Mouse (Mus musculus) frontal cortex, postnatal 36 days (tissue): ENCODE results near the gene Trim46.
"Not testable (repeated sequence)": the region's sequence is repeated elsewhere in the genome, so short reads cannot be mapped to it uniquely, and the experiment has no call there.

Source experiments
- DNase-seq, 2 experiments: peaks; one replicate each; pipeline ENCODE4 v3.0.0; 2022; ENCODE audit warnings: low spot score in 2 of 2

The Trim46 gene

DNA sequence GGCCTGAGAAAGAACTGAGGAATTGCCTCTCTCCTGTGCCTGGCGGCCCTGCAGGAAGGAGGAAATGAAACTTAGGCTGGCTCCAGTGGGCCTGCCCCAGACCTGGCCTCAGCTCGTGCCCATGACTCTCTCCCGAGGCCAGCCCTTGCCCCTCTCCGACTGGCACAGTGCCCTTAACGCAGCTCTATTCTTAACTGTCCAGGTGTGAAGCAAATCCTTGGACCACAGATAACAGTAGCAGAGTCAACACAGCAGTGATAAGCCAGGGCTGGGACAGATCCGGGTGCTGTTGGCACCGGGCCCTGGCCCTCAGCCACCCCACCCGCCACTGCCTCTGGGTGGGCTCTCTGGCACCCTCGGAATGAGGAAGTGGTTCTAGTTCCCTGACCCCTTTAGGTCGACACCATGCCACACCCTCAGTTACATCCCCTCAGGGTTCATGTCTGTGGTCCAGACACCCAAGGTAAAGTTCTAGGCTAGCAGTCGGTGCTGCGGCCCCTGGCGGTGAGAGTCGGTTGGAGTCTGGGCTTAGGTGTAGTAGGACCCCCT, 12.5 kb downstream of the Trim46 start:
- no peak for DNase-seq

DNA sequence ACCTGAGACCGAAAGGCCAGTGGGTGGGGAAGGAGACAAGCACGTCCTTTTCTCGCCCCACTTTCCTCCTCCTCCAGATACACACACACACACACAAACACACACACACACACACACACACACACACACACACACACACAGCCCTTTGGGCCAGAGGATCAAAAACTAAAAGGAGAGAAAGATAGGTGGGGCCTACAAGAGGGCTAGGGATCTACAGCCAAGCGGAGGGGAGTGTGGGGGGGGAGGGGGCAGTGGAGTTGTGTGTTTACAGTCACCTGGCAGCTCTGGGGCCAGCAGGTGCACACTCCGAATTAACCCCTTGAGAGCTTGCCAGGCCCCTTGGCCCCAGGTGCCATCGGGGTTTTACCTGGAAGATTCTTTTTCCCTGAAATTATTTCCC, 13.5 kb downstream of the Trim46 start:
- DNase-seq = no peak

DNA sequence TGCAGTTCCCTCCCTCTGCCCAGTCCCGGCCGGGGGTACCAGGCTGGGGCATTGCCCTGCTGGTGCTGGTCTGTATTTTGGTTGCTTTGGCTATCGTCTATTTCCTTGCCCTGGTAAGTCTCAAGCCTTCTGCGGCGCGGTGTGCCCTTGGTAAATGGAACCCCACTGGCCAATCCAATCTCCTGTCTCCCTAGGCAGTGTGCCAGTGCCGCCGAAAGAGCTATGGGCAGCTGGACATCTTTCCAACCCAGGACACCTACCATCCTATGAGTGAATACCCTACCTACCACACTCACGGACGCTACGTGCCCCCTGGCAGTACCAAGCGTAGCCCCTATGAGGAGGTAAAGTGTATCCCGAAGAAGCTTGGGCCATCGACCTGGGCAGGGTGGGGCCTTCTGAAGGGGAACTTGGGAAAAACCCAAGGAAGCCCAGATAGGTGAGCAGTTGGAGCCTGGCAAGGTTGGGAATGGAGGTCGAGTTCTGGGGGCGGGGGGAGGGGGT, 14.3 kb downstream of the Trim46 start:
- DNase-seq = no peak

DNA sequence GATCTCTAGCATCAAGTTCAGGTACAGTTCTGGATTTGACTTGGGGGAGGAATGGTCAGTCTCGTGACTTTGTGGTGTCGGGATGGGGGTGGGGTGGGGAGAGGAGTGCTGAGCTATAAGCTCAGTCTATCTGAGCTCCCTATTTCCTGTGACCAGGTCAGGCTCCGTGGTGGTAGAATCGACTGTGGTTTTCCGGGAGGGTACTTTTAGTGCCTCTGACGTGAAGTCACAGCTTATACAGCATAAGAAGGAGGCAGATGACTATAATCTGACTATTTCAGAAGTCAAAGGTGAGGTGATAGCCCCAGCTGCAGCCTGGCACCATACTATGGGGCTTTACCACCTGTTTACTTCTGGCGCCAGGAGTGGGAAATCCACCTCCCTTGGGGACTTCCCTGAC, 14.8 kb downstream of the Trim46 start:
- no peak for DNase-seq

DNA sequence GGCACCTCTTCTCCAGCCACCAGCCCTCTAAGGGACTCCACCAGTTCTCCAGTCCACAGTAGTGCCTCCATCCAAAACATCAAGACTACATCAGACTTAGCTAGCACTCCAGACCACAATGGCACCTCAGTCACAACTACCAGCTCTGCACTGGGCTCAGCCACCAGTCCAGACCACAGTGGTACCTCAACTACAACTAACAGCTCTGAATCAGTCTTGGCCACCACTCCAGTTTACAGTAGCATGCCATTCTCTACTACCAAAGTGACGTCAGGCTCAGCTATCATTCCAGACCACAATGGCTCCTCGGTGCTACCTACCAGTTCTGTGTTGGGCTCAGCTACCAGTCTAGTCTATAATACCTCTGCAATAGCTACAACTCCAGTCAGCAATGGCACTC, 15.5 kb downstream of the Trim46 start:
- no peak for DNase-seq

DNA sequence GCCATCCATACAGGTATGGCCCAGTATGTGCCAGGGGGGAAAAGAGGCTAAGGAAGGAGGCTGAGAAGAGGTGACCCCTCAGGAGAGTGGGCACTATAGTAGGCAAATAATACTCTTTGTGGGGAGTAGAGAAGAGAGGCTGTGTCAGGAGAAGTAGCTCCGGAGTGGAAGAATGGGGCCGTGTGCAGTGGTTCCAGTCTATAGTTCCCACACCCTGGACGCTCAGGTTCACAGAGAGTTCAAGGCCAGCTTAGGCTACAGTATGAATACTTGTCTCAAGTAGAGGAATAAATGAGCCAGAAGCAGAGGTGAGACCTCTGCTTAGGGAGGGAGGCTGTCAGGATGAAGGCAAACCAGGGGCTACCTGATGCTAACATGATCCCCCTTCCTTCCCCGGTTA, 16.8 kb downstream of the Trim46 start:
- DNase-seq = no peak

DNA sequence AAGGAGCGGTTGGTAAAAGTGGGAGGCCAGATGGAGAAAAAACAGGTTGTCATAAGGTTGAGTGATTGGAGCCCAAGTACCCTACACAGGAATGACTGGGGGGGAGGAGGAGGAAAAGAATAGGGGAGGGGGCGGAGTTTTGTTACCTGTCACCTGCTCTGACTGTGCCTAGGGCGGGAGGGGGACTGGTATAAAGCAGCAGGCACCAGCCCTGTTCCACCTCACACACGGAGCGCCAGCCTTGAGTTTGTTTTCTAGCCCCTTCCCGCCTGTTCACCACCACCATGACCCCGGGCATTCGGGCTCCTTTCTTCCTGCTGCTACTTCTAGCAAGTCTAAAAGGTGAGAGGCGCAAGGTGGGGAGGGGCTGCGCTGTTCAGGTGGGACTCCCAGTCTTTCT, 17.3 kb downstream of the Trim46 start, which contains the start of gene Muc1:
Muc1 (plus strand) TSS at position 222 of the 400 bp plus-strand sequence.
- DNase-seq = no peak

DNA sequence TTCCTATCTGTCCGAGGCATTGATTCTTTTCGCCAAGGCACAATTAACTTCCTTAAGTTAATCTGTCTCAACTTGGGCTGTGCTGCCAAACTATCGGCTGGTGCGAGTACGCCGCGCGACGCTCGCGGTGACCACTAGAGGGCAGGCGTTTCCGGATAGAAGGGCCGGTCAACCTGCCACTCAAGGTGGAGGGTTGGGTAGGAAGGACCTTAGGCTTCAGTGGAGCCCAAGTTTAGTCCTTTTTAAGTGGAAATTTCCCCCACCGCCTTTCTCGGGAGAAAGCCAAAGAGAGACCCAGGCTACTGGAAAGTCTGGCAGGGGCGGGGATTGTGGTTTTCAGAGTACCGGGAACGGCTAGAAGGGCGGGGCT, 17.9 kb downstream of the Trim46 start:
- DNase-seq = peak; percentile 88

DNA sequence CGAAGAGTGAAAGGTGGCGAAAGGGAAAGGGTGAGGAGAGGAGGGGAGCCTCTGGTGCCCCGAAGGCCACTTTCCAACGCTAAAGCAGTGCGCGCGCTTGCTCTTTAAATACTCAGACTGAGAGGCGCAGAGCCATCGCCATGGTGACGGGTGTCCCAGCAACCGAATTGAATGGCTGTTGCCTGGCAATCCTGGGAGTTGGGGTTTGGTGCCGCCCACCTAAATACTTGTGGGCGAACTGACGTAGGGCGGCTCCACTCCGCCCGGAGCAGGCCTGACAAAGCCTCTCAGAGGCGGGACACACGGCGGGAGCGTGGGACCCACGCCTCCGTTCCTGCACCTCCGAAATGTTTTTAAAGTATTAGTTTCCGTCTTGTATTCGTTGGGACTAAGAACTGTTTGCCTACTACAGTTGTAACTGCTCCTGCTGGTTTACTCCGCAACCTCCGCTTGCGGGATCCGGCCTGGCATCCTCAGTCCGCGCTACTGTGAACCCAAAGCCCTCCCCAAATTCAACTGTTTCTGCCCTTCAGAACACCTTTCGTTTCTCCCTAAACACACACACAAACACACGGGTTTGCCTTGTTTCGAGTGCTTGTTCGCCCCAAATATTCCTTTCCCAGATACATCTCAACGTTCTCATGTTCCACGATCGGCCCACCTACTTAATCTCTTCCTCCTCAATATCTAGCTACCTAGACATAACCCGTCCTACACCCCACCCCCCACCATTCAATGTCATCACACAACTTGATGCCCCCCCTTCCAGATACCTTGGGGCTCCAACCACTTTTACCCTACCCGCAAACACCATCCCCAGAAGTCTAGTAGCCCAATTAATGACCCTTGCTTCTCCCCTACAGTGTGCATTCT, 18.6 kb downstream of the Trim46 start:
- DNase-seq = peak; percentile 89 to 96

DNA sequence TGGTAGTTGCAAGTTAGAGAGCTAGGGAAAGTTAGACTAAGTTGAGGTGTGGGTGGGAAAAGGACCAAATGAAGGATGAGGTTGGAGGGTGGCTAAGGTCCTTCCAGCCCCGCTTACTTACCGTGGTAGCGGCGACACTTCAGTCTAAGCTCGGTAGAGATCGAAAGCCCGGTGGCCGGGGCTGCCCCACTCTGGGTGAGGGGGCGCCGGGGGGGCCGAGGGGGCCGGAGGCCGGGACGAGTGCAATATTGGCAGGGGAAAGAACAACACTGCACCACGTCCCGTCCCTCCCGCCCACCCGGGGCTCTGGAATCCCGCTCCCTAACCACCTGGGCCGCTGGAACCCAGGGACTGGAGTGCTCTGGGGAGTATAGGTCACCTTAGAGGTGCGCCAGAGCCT, 19.2 kb downstream of the Trim46 start, which contains the start of gene Mtx1:
Mtx1 (minus strand) TSS at position 189 of the 400 bp plus-strand sequence.
- no peak for DNase-seq

DNA sequence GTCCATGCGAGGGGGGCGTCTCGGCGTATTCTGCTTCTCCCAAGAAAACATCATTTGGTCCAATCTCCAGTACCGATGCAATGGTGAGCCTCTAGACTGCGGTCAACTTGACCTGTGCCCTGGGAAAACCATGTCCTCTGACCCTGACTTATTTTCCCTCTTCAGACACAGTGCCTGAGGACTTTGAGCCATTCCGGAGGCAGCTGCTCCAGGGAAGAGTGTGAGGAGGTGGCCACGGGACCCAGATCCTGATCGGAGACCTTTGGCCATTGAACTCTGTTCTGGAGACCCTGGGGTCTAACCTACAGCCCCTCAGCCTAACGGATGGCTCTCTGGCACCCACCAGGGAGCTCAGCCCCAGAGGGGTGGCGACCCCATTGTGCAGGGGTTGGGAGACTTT, 19.7 kb downstream of the Trim46 start:
- DNase-seq = no peak

DNA sequence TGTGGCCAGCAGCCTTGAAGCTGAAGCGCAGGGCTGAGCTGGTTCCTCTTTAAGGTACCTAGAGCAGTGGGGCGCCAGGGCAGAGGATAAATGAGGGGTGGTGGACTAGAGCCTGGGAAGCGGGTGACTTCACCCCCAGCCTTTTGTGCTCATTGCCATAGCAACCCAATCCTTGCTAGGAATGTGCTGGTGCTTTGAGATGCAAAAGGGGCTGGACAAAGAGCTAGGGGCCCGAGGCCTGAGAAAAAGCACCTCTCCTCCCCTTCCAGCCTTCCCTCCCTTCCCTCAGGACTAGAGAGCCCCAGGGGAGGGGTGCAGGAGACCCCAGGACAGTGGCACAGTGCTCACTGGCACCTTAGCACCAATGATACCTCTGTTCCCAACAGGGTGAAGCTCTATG, 20.2 kb downstream of the Trim46 start:
- DNase-seq = peak in 1 of 2 experiments; percentile 60

DNA sequence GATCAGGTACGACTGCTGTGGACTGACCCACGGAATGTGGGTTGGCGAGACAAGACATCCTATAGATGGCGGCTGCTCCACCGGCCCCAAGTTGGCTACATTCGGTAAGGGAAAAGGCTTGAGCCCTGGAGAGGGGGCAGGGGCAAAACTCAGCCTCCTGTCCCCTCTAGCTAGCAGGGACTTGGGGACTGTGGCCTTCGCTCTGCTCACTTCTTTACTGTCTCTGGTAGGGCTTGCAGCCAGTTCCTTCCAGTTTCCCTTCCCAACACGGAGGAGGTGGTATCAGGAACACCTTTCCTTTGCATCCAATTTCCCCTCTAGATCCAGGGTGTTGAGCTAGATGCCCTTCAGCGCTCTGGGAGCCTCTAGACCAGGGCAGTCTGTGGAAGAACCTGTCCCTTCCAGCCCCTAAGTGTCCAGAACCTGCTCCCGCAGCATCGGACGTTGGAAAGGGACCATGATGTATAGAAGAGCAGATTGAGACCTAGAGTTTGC, 20.7 kb downstream of the Trim46 start:
- DNase-seq = no peak

DNA sequence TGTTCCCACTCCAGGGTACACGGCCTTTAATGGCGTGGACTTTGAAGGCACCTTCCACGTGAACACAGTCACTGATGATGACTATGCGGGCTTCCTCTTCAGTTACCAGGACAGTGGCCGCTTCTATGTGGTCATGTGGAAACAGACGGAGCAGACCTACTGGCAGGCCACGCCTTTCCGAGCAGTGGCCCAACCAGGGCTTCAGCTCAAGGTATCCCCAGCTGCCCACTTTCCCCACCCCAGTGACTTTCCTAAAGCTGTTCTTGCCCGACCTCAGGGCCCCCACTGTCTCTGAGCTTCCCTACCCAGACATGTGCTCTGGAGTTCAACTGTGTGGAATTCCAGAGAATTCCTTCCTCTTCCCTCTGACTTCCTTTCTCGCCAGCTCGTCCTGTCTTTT, 21.3 kb downstream of the Trim46 start:
- no peak for DNase-seq

DNA sequence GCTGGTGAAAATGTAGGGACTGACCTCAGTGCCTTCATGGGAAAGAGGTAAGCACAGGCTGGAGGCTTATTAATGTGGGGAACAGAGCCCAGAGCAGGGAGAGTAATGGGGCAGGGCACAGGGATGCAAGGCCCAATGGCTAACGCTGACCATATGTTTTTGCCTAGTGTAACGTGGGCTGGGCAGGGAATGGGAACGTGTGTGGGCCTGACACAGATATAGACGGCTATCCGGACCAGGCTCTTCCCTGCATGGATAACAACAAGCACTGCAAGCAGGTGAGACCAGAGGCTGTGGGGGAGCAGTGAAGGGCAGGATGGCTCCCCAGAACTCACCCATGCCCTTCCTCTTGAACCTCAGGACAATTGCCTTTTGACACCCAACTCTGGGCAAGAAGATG, 24.9 kb downstream of the Trim46 start:
- no peak for DNase-seq

DNA sequence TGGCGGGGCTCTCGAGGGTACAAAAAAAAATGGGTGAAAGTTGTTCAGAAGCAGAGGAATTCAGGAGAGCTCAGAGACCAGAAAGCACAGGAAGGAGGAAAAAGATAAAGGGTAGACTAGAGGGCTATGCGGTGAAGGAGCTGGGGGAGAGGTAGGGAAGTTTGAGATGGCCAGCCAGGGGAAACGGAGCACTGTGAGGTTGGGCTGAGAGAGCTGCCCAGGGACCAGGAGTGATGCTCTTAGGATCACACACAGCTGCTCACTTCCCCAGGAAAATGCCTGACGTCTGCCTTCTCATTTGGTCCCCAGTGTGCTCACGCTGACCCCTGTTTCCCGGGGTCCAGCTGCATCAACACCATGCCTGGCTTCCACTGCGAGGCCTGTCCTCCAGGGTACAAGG, 26.6 kb downstream of the Trim46 start:
- DNase-seq = no peak

DNA sequence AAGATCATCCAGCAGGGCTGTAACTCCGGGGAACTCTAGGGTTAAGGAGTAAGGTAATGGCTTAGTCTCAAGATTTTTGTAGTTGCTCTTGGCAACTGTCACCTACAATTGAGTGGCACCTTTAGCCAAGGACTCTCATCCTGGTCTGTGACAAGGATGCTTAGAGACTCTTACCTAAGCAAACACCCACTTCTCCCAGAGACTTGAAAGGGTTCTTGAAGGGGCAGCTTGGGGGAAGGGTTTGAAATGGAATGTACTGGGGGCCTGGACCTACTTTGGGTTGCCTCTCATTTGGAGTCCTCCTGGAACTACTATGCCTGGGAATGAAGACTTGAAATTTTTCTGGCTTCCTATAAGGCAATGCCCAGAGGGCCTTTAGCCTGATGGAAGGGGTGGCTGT, 27.8 kb downstream of the Trim46 start:
- no peak for DNase-seq

DNA sequence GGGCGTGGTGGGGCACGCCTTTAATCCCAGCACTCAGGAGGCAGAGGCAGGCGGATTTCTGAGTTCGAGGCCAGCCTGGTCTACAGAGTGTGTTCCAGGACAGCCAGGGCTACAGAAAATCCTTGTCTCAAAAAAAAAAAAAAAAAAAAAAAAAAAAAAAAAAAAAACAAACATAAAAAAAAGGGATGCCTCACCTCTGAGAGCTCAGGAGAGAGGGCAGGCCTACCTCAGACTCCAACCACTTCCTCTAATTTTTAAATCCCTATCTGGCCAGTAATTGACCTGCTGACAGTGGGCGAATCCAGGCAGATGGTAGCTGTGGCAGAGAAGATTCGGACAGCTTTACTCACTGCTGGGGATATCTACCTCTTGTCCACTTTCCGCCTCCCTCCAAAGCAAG, 29.7 kb downstream of the Trim46 start:
- not testable (repeated sequence) for DNase-seq

DNA sequence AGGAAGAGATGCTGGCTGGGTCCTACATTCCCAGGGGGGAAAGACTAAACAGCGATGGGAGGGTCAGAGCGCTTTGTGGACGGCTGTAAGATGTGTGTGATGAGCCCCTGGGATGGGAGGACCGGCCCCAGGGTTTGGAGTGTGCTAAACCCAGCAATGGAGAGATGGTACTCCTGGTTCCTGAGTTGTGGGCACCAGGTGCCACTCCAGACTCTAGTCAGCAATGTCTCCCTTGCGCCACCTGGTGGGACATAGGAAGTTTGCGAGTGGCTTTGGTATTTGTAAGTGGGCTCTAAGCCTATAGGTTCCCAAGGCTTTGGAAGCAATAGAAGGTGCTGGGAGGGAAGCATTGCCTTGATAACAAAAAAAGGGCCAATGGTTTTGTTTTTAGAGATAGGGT, 30.3 kb downstream of the Trim46 start:
- peak; percentile 83 to 90 for DNase-seq

DNA sequence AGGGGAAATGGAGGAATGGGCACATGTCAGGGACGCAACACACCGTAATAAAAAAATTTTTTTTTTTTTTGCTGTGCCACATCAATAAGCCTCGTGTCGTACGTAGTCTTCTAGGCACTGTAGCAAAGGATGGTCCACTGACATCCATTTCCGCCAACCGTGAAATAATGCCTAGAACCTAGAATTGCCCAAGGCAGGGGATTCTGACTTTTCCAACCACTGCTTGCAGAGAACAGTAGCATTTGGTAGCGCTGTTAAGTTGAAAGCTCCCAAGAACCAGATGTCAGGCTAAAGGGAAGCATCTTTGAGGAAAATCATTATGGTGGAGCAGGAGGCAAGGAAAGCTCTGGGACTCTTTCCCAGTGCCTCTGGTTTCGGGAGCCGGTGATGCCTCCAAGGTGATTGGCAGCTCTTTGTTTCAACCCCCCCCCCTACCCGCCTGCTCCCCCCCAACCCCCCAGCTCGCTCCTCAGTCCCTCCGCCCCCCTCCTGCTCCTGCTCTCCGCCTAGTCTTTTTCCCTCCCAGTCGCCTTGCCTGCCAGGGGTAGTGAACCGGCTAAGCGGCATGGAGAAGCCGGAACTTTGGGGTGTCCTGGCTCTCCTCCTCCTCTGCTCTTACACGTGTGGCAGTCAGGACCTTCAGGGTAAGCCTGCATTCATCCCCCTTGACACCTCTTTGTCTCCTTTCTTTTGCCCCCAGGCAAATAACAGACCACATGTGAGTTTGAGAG, 31.3 kb downstream of the Trim46 start, which contains the start of gene Thbs3:
Thbs3 (plus strand) TSS at position 500 of the 731 bp plus-strand sequence.
- no peak for DNase-seq

DNA sequence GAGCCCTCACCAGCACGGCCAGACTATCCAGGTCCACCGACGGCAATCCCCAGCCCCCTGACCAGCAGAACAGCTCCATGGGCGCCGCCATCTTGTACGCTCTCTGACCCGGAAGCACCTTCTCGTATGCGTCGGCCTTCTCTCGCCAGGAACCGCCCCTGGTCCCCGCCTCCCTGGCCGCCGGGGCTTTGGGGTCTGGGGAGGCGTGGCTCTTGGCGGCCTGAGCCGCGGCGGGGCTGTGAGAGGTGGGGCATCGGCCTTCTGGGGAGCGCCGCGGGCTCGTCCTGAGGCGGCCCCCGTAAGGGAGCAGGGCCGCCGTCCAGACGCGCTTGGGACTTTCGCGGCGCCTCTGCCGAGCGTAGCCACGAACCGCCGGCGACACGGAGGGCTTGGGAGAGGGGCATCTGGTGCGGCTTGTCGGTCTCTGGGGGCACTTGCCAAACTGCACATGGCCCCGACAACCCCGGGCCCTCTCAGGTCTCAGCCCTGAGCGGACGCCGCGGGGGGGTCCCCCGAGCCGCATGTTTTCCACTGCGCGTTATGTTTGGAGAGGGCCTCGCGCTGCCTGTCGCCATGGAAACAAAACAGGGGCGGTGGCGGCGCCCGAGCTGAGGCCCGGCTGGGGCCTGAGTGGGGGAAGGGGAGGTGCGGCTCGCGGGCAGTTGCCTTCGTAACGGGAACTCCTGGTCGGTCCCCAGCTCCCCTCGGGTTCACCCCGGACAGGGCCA, 32.1 kb downstream of the Trim46 start:
- peak; percentile 93 for DNase-seq

DNA sequence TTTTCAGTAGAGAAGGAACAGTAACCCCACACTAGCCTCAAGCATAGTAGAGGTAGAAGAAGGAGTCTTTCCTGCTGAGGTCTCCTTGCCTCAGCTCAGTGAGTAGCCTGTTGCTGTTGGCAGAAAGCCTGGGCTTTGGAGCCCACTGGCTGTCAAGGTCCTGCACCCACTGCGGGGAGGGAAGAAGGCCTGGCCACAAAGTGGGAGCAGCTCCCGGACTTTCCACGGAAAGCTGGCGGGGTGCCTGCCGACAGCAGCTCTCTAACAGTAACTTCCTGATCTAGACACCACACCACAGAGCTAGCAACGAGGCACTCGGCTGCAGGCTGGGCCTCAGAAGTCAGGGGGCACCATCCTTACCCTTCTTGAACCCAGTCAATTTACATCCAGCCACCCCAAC, 35.4 kb downstream of the Trim46 start:
- DNase-seq = no peak
